Mouse (Mus musculus): ENCODE data around the gene Gkn1.
A peak's percentile ranks its signal among the peaks of the same experiment; 100 is the strongest.

Gkn1 gene

DNA sequence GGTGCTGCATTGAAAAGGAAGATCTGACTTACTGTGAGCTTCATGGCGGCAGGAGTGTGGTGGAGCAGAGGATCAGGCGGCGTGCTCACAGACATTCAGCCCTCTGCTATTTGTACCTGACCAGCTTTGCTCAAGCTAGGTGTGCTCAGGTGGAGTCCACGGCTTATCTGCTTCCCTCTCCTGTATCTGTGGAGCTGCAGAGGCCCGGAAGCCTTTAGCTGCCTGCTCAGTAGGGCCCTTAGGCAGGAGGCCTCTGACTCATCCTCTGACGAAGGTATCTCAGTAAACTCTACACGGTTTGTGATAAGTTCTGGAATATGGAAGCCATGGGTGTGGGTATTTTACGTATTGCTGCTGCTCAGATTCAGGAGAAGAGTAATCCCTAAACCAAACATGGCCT is at the start of gene Gkn1:
Gene Gkn1 (minus strand): TSS at position 114 of the 400 bp plus-strand sequence.
- DNase-seq (ENCODE audit: low read depth, low spot score) = no peak

DNA sequence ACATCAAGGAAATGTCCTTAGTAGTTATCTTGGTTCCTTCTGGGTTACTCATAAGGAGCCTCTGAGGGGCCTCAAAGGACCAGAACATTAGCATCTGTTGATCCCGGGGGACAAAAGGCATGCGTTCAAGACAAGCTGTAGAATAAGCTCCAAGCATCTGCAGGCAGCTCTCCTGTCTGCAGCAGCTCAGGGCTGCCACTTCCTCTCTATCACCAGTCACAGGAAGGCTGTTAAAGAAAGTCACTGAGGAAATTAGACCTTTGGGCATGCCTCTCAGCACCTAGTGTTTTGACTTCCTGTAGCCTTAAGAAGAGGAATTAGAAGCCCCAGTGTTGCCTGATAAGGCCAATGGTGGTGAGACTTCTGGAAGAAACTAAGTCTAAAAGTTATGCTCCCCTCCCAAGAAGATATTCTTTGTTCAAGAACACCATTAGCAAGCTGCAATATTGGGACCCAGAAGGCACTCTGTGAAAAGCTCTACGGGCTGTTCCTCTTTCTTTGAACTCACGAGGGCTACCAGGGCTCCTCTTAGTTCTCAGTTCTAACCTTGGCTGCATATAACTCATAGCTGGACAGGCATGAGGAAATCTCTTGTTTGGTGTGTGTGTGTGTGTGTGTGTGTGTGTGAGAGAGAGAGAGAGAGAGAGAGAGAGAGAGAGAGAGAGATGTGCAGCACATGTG is 49.3 kb upstream of the Gkn1 start:
- no peak for DNase-seq (ENCODE audit: low read depth, low spot score)

DNA sequence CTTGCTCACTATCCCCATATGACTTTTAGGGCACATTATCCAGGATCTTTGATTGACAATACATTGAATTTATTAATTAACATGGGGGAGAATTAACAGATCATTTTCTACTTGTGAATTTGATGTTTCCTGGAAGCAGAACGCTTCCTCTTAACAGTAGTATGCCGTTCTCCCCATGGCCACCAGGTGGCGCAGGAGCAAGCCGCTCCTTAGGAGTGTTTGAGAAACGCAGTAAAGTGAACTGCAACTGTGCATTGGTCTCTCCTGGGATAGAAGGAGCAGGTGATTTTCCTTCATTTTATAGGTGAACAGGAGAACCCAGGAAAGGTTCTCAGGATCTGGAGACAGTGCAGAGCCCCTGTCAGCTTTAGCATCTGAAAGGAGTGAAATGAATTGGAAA is 48.4 kb upstream of the Gkn1 start:
- peak; percentile 69 for DNase-seq (ENCODE audit: low read depth, low spot score)

DNA sequence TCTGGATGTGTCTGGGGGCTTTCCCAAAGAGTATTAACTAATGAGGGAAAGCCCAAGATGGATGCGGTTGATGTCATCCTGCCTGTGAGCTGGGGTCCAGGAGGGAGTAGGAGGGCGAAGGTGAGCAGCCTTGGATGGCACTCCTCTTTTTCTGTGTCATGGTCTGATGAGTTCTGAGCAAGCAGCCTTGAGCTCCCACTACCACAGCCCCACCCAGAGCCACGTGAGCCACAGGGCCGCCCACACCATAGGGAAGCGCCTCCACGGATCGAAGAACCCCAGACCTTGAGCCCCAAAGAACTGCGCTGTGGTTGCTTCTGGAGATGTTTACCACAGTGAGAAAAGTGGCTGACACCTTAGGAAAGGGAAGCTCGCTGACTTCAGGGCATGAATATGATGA is 44.0 kb upstream of the Gkn1 start:
- DNase-seq (ENCODE audit: low read depth, low spot score) = no peak

DNA sequence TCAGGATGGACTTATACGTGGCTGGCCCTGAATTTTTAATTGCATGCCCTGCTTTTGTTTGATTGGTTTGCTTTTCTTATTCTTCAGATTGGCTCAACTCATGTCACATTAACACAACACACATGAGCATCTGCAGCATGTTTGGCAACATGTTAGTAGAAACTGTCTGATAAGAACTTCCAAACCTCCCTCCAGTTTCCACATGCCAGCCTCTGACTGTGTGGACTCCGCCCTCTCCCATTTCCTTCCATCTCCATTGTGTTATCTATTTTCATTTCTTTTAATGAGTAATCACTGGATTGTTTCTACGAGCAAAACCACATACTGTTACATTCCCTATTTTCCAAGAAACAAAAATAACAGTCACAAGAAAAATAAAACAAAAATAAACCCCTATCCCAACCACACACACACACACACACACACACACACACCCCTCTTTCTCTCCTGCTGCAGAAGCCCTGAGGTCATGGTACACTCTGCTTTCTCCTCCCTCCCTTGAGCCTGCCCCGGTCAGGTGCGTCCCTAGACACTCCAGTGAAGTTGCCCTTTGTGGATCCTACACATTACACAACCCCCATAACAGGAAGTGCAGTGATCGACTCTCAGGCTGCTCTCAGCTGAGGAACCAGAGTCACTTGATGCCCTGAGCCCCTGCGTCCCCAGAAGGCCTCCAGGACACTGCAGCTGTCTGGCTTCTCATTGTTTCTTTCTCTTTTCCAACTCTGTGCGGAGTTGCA is 42.9 kb upstream of the Gkn1 start:
- DNase-seq (ENCODE audit: low read depth, low spot score) = no peak

DNA sequence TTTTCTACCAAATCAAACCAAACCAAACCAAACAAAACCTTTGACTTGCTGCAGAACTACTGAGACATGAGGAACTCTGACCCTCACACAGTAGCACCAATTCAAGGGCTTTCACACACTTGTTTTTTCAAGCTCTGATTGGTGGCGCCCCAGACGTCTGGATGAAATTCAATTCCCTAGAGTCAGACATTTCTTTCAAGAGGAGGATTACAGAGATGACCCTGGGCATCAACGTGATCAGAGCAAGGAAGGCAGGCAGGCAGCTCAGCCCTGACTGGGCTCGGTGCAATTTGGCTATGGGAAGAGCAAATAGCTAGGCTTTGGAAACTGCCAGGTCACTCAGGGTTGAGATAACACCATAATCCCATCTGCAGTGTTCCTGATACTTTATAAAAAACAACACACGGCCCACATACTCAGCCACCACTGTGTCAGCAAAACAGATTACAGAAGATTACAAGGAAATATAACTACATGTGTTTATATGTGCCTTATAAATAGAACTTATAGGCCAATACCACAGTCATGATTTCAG is 38.8 kb upstream of the Gkn1 start:
- DNase-seq (ENCODE audit: low read depth, low spot score) = no peak

DNA sequence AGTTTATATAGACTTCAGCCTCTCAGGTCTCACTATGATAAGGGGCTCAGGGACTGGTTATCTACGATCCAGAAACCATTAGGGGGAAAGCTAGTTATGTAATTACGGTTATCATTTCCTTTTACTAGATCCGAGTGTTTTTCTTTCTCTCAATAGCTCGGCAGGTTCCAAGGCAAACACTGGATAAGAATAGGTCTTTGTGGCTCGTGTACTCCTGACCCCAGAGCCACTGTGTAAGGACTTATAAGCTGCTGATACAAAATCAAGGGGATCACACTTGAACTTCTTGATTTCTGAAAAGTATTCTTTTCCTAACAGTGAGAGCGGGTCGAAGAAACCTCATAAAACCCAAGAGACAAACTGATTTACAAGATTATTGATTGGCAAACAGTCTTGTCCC is 38.1 kb upstream of the Gkn1 start, which contains the start of gene Gkn3:
Gene Gkn3 (minus strand): TSS at position 59 of the 400 bp plus-strand sequence.
- no peak for DNase-seq (ENCODE audit: low read depth, low spot score)

DNA sequence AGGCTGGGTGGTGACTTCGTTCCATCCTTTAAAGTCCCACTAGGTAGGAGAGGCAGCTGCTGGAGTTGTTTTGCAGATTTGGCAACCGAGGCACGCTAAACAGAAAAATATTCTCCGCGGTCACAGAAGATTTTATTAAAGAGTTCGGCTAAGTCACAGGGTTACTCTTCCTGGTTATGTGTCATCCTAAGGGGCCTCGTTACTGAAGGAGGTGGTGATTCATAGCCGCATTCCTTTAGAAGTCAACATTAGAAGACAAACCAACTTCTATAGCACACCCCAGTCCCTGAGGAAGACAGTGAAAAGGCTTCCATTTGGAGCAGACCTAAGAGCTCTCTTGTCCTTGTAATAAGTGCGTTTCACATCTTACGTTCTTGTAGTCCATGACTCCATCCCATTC is 35.9 kb upstream of the Gkn1 start:
- DNase-seq (ENCODE audit: low read depth, low spot score) = no peak

DNA sequence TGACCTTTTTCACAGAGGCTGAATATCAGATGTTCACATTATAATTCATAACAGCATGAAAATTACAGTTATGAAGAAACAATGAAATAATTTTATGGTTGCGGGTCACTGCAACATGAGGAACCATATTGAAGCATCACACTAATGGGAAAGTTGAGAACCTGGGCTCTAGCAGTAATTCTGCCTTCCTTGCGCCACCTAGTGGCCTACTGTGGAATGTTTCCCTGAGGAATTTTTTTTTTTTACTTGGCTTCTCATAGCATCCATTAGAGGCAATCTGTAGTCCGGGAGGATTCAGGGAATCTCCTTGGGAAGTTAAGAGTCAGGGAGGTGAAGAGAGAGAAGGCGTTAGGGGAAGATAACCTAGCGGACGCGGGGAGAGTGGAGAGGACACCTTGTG is 35.5 kb upstream of the Gkn1 start:
- DNase-seq (ENCODE audit: low read depth, low spot score) = peak; percentile 72

DNA sequence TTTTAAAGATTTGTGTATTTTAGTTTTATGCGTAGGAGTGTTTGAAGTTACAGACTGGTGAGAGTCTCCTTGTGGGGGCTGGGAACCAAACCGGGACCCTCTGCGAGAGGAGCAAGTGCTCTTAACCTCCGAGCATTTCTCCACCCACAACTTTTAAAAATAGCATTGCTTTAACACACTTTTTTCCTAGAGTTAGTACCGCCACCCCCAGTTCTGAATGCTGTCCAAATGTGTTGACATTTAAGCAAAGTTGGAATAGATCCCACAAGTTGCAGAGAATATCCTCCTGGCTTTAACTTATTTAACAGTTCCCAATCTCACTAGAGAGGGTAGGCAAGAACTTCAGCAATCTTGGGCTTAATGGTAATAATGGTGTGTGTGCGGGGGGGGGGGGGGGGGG is 34.0 kb upstream of the Gkn1 start:
- DNase-seq (ENCODE audit: low read depth, low spot score) = no peak

DNA sequence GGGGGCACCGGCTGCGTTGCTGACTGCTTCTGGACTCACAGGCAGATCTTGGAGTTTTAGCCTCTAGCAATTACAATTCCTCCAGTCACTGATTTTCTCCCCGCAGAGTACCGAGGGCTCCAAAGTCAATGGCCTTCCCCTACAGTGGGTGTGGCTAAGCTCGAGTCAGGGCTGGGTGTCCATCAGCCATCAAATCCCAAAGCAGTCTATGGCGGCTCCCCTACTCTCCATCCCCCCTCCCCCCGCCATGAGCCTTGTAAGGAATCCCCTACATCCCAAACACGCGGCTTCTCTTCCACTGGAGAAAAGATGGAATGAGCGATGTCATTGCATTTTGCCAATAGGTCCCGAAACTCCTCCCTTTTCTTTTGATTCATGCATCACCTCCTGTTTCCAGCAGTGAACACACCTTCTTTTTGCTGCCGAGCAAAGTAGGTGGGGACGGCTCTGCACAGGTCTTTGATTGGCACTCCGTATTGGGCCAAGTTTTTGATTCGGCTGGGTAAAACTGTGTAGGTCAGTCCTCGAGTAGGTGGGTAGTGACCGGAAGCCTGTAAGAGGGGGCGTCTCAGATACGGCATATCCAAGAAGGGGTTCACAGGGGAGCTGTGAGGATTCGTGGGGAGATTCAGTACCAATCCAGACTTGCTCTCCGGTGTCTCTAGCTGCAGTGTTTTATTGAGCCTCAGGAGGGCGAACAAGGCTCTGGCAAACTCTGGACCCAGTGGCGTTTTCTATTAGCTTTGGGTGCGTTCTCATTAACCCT is 33.4 kb upstream of the Gkn1 start:
- DNase-seq (ENCODE audit: low read depth, low spot score) = peak; percentile 65

DNA sequence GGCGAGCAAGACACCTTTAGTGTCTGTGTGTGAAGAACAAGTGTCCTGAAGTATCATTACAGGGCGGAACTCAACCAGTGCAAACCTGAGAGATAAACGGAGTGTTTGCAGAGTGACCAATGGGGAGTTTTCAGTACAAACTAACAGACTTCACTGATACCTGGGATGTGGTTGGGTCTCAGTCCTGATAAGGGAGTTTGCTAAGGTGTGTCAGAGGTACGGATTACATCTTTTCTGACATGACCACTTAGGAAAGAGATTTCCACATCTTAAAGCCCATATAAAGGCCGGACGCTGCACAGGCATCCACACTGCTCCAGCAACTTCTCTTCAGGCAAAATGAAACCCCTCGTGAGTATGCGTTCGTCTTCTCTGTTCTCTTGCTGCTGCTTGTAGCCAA is 22.3 kb upstream of the Gkn1 start, which contains the start of gene Gkn2:
Gene Gkn2 (plus strand): TSS at position 301 of the 400 bp plus-strand sequence.
- DNase-seq (ENCODE audit: low read depth, low spot score) = no peak

DNA sequence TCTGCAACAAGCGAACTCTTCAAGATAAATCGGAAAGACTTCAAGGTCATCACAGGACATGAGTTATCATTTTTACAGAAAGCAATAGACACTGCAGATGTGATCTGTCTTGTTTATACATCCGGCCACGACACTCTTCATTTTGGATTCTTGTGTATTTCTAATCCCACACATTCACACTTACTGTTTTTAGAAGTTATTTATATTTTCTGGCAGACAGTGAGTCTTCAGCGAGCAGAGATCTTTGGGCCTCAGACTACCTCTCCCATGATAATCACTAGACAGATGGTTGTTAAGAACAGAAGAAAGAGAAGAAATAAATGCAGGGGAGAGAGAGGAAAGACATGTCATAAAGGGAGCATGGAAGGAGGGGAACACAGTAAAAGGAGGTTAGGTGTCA is 18.5 kb upstream of the Gkn1 start:
- DNase-seq (ENCODE audit: low read depth, low spot score) = no peak

DNA sequence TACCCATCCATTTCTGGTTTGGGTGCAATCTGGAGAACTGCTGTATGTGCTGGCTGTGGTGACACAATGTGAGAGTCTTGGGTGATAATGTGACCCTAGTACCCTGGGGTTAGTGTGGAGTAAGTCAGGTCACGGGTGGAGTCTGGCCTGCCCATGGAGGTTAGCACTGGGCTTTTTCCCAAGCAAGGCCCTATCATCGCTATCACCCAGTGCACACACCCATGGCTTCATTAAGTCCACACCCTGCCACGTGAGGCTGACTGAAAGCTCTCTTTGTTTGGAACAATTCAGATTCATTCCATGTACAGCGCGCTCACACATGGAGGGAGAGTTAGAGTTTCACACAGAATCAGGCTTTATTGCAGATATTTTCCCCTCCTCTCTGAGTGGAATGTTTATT is 3.7 kb upstream of the Gkn1 start:
- DNase-seq (ENCODE audit: low read depth, low spot score) = no peak

DNA sequence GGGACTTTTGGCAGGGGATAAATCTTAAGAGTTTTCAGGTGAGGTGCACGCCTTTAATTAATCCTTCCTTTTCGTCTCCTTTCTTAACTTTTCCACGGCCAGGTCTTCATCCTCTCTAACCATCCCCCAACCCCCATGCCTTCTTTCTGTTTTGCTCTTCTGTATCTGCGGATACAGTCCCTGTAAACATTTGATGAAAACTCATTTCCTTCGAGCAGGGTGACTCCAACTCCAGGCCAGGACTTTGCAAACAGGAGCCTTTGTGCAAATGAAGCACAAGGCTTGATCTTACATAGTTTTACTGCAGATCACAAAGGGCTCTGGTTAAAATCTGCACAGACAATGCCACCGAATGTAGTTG is 14.8 kb downstream of the Gkn1 start:
- no peak for DNase-seq (ENCODE audit: low read depth, low spot score)

DNA sequence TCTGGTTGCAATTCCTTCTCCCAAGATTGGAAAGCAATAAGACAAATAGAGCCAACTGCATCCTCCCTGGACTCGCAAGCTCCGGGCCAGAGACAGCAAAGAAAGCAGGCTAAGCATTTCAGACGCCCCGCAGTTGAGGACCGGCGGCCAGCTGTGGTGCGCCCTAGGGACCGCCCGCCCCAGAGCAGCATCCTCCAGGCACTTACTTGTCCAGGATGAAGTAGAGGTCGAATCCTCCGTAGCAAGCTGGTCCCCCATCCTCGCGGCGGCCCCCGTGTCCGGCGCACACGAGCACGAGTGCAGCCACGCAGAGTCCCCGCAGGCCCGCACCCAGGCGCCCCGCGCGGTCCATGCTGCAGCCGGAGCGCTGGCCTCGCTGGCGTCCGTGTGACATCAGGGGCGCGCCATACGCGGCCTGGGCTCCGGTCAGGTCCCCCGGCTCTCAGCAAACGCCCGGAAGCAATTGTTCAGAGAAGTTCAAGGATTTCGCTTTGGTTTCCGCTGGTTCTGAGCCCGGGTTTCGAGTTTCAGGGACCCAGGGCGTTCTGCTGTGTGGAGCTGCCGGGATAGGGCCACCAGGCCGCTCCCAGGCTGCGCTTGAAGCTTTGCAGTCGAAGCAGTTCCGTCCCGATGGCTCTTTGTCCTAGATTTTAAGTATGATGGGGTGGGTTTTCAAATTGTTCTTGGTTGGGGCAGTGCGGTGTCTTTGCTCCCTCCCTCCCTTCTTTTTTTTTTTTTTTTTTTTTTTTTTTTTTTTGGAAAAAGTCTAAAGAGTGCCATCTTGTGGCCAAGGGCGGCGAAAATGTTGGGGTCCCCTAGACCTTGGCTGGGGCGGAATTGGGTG is 15.4 kb downstream of the Gkn1 start, which contains the start of gene Antxr1:
Gene Antxr1 (minus strand): TSS at position 731 of the 844 bp plus-strand sequence.
- peak; percentile 49 for DNase-seq (ENCODE audit: low read depth, low spot score)

DNA sequence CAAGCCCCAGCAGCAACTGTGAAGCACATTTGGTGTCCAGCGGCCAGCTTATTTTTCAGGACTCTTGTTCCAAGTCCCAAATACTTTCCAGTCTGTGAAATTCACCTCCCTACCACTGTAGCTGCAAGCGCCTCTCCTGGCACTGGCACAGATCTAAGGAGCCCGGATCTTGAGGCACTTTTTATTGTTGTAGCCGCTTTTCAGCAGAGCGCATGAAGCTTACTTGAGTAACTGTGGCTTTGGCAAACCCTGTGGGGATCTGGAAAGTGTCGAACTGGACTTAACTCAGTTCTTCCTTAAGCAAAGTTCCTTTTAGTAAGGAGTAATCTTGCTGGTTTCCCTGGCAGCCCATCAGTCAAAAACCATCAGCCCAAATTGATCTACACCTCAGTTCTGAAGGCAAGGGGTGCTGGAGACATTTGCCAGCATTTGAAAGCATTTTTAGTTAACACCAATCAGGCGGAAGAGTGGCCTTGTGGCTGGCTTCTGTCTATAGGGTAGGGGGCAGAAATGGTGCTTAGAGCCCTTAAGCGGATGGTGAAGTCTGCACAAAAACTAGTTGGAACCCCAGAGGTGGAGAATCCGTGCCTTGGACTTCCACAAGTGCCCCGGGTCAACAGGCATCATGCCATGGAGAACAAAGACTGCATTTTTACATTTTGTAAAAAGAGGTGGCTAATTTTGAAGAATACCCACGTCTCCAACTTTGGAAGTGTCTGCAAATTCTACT is 16.2 kb downstream of the Gkn1 start:
- no peak for DNase-seq (ENCODE audit: low read depth, low spot score)

DNA sequence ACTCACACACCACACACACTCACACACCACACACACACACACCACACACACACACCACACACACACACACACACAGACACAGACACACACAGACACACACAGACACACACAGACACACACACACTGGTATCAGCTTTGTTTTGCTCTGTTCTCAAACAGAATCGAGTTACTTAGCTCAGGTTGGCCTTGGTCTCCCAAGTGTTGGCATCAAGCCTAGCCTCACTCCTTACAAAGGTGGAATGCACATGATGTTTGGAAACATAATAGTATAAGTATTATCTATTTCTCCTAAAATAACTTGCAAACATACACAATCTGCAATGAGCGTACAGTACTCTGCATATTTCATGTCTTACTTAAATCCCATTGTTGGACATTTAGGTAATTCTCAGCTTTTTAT is 18.4 kb downstream of the Gkn1 start:
- DNase-seq (ENCODE audit: low read depth, low spot score) = no peak

DNA sequence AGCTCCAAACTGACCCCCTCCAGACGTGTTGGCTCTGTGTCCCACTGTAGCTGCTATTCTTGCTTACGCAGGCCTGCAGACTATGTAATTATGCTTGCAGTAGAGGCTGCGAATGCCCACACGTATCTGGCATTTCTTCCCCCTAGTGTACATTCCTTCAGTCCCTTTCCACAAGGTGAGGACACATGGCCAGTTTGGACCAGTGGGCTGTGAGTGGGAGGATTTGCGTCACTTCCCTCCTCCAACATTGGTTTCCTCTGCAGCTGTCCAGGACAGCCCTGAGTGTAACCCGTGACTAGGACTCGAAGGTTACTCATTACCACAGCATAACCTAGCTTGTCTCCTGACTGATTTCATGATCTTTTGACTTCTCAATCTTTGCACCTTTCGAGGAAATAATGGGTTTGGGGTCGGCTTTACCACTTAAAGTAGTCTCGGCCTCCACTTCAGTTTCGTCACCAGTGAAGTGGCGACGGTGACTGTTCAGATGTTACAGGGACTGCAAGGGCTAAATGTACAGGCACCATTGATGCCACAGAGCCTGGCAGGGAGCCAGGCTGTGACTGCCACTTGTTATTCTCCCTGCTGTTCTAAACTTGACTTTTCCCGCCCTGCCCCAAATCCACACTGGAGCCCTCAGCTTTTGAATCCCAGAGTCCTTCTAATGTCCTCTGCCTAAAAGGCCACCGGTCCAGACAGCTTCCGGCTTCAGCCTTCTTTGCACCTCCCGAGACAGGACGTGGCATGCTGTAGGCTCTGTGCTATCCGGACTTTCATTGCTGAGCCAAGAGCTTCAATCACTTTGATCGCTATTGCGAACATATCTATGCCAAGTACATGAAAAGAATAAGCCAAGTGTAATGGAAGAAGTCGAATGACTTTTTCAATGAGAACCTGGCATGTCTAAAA is 22.2 kb downstream of the Gkn1 start:
- DNase-seq (ENCODE audit: low read depth, low spot score) = no peak

DNA sequence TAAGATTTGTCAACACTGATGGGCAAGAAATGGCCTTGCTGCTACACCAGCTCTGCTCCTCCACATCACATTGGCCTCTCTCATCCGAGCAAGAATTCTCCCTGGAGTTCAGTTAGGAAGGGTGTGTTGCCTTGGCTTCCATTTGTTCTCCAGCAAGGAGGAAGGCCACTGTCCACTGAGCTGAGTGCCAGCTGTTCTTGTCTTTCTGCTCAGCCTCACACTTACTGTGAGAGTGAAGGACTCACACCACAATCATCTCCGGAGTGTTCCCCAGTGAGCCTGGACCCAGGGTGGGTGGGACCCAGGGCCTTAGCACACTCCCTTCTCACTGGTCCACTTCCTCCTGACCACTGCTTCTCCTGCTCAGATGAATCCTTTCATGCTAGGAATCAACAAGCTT is 23.8 kb downstream of the Gkn1 start:
- DNase-seq (ENCODE audit: low read depth, low spot score) = no peak

Data from ES-CJ7 (cell line).